Mouse (Mus musculus) urinary bladder, postnatal 25 days (tissue): ENCODE data around the gene Ctsm.
"Not testable (repeated sequence)": the region's sequence is repeated elsewhere in the genome, so short reads cannot be mapped to it uniquely, and the experiment has no call there.

Source experiments
- DNase-seq: peaks from one replicate; pipeline ENCODE4 v3.0.0; 2022; ENCODE audit warnings: low spot score

Ctsm gene

DNA sequence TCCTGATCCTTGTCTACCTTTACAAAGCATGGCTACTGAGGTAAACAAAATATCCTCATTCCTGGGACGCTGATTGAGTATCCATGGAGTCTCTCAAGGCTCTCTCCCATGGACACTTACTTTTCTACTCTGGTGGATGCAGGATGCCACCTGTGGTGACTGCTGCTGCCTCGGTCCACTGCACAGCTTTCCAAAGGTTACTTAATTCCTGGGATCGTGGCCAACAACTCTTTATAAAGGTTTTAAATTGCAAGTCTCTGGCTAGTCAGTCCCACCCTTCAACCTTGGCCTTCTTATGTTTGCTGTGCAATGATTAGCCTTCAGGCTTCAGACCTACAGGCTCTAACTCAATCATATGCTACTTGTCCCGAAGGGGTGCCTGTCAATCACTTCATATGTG is at the start of gene Ctsm:
Gene Ctsm (minus strand): TSS at position 209 of the 400 bp plus-strand sequence.
- DNase-seq: no peak

DNA sequence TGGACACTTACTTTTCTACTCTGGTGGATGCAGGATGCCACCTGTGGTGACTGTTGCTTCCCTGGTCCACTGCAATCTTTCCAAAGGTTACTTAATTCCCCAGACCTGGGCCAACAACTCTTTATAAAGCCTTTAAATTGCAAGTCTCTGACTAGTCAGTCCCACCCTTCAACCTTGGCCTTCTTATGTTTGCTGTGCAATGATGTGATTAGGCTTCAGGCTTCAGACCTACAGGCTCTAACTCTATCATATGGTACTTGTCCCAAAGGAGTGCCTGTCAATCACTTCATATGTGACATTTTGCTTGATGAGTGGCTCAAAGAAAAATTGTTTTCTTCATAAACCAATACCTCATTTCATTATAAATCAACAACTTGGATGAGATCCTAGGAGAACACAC is 28.4 kb upstream of the Ctsm start, which contains the start of gene Cts3:
Gene Cts3 (minus strand): TSS at position 101 of the 400 bp plus-strand sequence.
- DNase-seq: no peak

DNA sequence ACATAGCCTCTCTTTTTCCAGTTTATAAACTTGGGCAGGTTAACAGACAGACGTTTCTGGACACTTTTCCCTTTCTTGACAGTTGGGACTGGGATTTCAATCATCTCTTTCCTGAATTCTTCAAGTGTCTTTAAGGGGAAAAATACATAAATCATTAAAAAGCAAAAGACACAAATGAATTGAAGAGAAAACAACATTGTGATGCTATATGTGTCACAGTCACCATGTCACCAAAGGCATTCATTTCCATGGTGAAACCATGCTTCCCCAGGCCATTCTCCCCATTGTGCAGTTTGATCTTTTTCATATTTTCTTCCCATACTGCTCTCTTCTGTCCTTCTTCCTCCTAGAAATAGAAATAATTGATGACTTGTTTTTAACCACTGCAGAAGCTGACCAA is 26.4 kb upstream of the Ctsm start, which contains the start of gene Gm49352:
Gene Gm49352 (minus strand): TSS at position 101 of the 400 bp plus-strand sequence.
- not testable (repeated sequence) for DNase-seq
